Mouse (Mus musculus) liver, embryonic 14.5 days (tissue): ENCODE data around the gene Cela1.

ENCODE experiments used
- CTCF ChIP-seq: IDR thresholded peaks from 2 replicates; pipeline ENCODE4 v1.5.1; 2016; ENCODE audit warnings: antibody characterized with exemption, low read depth, control low read depth
- EP300 ChIP-seq: IDR thresholded peaks from 2 replicates; pipeline ENCODE4 v1.6.1; 2016; ENCODE audit warnings: antibody characterized with exemption, low read depth

GRCm38 (mm10) chr15:100729281-100729985, 41.7 kb upstream of the Cela1 start, which contains the start of gene Galnt6:
- TF ChIP-seq EP300: no peak
- TF ChIP-seq CTCF: no peak
